Mouse (Mus musculus) midbrain, postnatal 0 days (tissue): ENCODE data around the gene Lrwd1. TPM values are rescaled to one million over a fixed set of nuclear protein-coding genes. Genes with fewer than 3 reads are reported as not detected.
"Not testable (repeated sequence)": the region's sequence is repeated elsewhere in the genome, so short reads cannot be mapped to it uniquely, and the experiment has no call there.

Source experiments
- ATAC-seq: fragments of 200-750 bp; cut with Nextera tagmentation; 2 replicates; pipeline ENCODE4 v1.8.0; 2017; ENCODE audit warnings: moderate number of reproducible peaks, mild to moderate bottlenecking, moderate TSS enrichment, moderate library complexity; ENCODE audit not compliant: low FRiP score
- DNase-seq: peaks from one replicate; pipeline ENCODE4 v3.0.0-alpha.2; 2015; ENCODE audit warnings: low spot score
- H3K27ac ChIP-seq: fragments of 300-500 bp; sonication (generic); 2 replicates; pipeline ENCODE4 v1.5.1; 2014; ENCODE audit warnings: low read depth, mild to moderate bottlenecking, low read length, mixed read lengths
- H3K27me3 ChIP-seq: fragments of 300-500 bp; sonication (generic); 2 replicates; pipeline ENCODE4 v1.6.1; 2014; ENCODE audit warnings: low read length, control low read depth, mixed read lengths; ENCODE audit not compliant: insufficient read depth
- H3K36me3 ChIP-seq: fragments of 300-500 bp; sonication (generic); 2 replicates; pipeline ENCODE4 v1.6.1; 2014; ENCODE audit warnings: low read length, control low read depth, mixed read lengths; ENCODE audit not compliant: insufficient read depth
- H3K4me1 ChIP-seq: fragments of 300-500 bp; sonication (generic); 2 replicates; pipeline ENCODE4 v1.6.1; 2014; ENCODE audit warnings: mild to moderate bottlenecking, control low read depth, antibody characterized with exemption, low read length, mixed read lengths; ENCODE audit not compliant: insufficient read depth
- H3K4me2 ChIP-seq: fragments of 300-500 bp; sonication (generic); 2 replicates; pipeline ENCODE4 v1.6.1; 2014; ENCODE audit warnings: low read depth, mild to moderate bottlenecking, low read length, mixed read lengths; ENCODE audit not compliant: poor library complexity, severe bottlenecking
- H3K4me3 ChIP-seq: fragments of 300-500 bp; sonication (generic); 2 replicates; pipeline ENCODE4 v1.5.1; 2014; ENCODE audit warnings: low read depth, mild to moderate bottlenecking, low read length, moderate library complexity
- H3K9ac ChIP-seq: fragments of 300-500 bp; sonication (generic); replicated peaks from 2 replicates; pipeline ENCODE4 v1.6.1; 2014; ENCODE audit warnings: mild to moderate bottlenecking, low read length, moderate library complexity, mixed read lengths; ENCODE audit not compliant: poor library complexity, severe bottlenecking
- H3K9me3 ChIP-seq: fragments of 300-500 bp; sonication (generic); 2 replicates; pipeline ENCODE4 v1.6.1; 2016; ENCODE audit warnings: low read length, control low read depth
- CTCF ChIP-seq: IDR thresholded peaks from 2 replicates; pipeline ENCODE4 v1.5.1; 2016; ENCODE audit warnings: antibody characterized with exemption, mild to moderate bottlenecking
- WGBS: fragments of 180-500 bp; shearing (Covaris S2); extraction: QIAGEN DNeasy Blood & Tissue Kit; methylation state at CpG from one replicate; pipeline ENCODE4 v1.1.7; 2014; 5-methylcytosine and 5-hydroxymethylcytosine counted together
- polyA plus RNA-seq: library from polyadenylated mRNA; unstranded; fragments of >200 nt; fragmentation: Nextera tagmentation; extraction: Ambion mirVana; gene quantifications from 2 replicates; pipeline ENCODE4 v1.2.1, GENCODE M21; 2015
- total RNA-seq: library from RNA; depleted of rRNA; stranded (reverse); fragments of >200 nt; gene quantifications from 2 replicates; pipeline ENCODE4 v1.2.3, GENCODE M21; 2014

Gene Lrwd1
- total and polyA plus RNA-seq, 2 experiments from 2014 or later, result 16.3 to 33.2 TPM

- Histone ChIP-seq H3K36me3 (peaks cover 9% of the 10 kb centered on the region), H3K9me3 (no peaks in the 10 kb centered on the region), H3K4me3 (peak overlapping the region; percentile 55), H3K4me1 (peaks cover 5% of the 10 kb centered on the region; the same call in 1 of the 2 replicates), H3K9ac (peak overlapping the region; percentile 74), H3K4me2 (peak overlapping the region; percentile 81), H3K27ac (peak overlapping the region; percentile 84), H3K27me3 (no peaks in the 10 kb centered on the region)
- WGBS, result 9% methylated on average over 15 of the region's 15 CpGs
- DNase-seq (peak; percentile 48), ATAC-seq (peak; percentile 28)
- no peak for TF ChIP-seq CTCF
Measured at GRCm38 (mm10) chr5:136169626-136170511, 34.0 kb upstream of the Lrwd1 start.

- TF ChIP-seq CTCF, result peak; percentile 54
- Histone ChIP-seq H3K4me1 (peaks cover 5% of the 10 kb centered on the region; the same call in 1 of the 2 replicates), H3K36me3 (peaks cover 11% of the 10 kb centered on the region), H3K9ac (no peak overlapping the region), H3K27ac (no peak overlapping the region), H3K4me3 (no peak overlapping the region), H3K4me2 (no peak overlapping the region), H3K27me3 (no peaks in the 10 kb centered on the region), H3K9me3 (no peaks in the 10 kb centered on the region)
- ATAC-seq, result no peak
- 93% methylated on average over 3 of the region's 3 CpGs for WGBS
- DNase-seq, result no peak
Measured at GRCm38 (mm10) chr5:136168071-136168470, 32.2 kb upstream of the Lrwd1 start.

GRCm38 (mm10) chr5:136167296-136167695 lies 31.4 kb upstream of the Lrwd1 start:
- no peak for TF ChIP-seq CTCF
- WGBS, result 99% methylated on average over 4 of the region's 4 CpGs
- DNase-seq (no peak), ATAC-seq (no peak)
- Histone ChIP-seq H3K9ac (no peak overlapping the region), H3K4me3 (no peak overlapping the region), H3K27ac (no peak overlapping the region), H3K4me2 (no peak overlapping the region), H3K27me3 (no peaks in the 10 kb centered on the region), H3K36me3 (peaks cover 11% of the 10 kb centered on the region), H3K4me1 (peaks cover 5% of the 10 kb centered on the region; the same call in 1 of the 2 replicates), H3K9me3 (no peaks in the 10 kb centered on the region)

GRCm38 (mm10) chr5:136165246-136165645 lies 29.4 kb upstream of the Lrwd1 start:
- ATAC-seq, result no peak
- no peak overlapping the region for H3K27ac ChIP-seq

GRCm38 (mm10) chr5:136163807-136164474 lies 28.1 kb upstream of the Lrwd1 start:
- no peaks in the 10 kb centered on the region for H3K27me3 ChIP-seq
- H3K9me3 ChIP-seq, result no peaks in the 10 kb centered on the region
- H3K36me3 ChIP-seq, result peaks cover 26% of the 10 kb centered on the region
- no peak for TF ChIP-seq CTCF
- H3K4me2 ChIP-seq, result no peak overlapping the region
- no peaks in the 10 kb centered on the region for H3K4me1 ChIP-seq
- H3K9ac ChIP-seq, result no peak overlapping the region
- H3K27ac ChIP-seq, result no peak overlapping the region
- peak; percentile 71 for DNase-seq
- no peak overlapping the region for H3K4me3 ChIP-seq
- WGBS, result 65% methylated on average over 11 of the region's 11 CpGs
- no peak for ATAC-seq

More at GRCm38 (mm10) chr5:136165246-136165645, 29.4 kb upstream of the Lrwd1 start:
- peaks cover 24% of the 10 kb centered on the region for H3K36me3 ChIP-seq
- TF ChIP-seq CTCF, result no peak
- DNase-seq, result peak; percentile 45
- 60% methylated on average over 8 of the region's 8 CpGs for WGBS
- no peak overlapping the region for H3K4me3 ChIP-seq
- no peak overlapping the region for H3K4me2 ChIP-seq
- H3K4me1 ChIP-seq, result peaks cover 5% of the 10 kb centered on the region; the same call in 1 of the 2 replicates
- H3K27me3 ChIP-seq, result no peaks in the 10 kb centered on the region
- no peak overlapping the region for H3K9ac ChIP-seq
- no peaks in the 10 kb centered on the region for H3K9me3 ChIP-seq

GRCm38 (mm10) chr5:136160084-136160483 lies 24.2 kb upstream of the Lrwd1 start:
- not testable (repeated sequence) for H3K4me2 ChIP-seq, H3K27me3 ChIP-seq, H3K27ac ChIP-seq, H3K4me1 ChIP-seq, H3K9ac ChIP-seq, H3K4me3 ChIP-seq, ATAC-seq, H3K9me3 ChIP-seq, DNase-seq
- H3K36me3 ChIP-seq, result peaks cover 17% of the 10 kb centered on the region; the same call in 1 of the 2 replicates
- WGBS, result 91% methylated on average over 10 of the region's 12 CpGs
